Mouse (Mus musculus): ENCODE data around the gene Tmf1. TPM values are rescaled to one million over a fixed set of nuclear protein-coding genes. Genes with fewer than 3 reads are reported as not detected.

The Tmf1 gene
- polyA plus RNA-seq, 1 experiment from 2014 or later, result 44.5 TPM

DNA sequence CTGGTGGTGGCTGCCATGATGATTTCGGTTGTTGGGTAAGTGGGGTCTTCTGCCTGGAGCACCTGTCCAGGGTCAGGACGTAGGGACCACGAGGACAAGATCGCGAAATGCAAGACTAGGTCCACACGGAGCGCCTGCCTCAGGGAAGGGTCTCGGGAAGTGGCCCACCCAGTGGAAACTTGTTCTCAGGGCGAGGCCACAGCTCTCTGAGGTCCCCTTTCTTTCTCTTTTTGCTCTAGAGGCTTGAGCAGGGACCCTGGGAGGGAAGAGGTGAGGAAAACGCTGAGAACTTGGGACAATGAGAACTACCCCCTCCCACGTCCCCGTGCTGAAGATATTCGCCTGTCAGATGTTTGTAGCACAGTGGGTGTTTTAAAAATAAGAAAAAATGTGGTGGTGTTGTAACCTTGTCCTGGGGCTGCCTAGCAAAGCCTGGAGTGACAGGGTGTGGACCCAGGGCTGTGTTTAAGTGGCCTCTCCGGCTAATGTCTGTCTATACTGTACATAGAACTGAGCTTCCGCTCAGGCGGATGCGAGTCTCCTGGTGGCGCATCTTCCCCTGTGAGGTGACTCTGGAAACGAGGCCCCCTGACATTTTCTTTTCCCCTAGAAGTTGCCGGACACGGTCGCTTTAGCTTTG, 32.2 kb upstream of the Tmf1 start:
- Histone ChIP-seq H3K9ac (peak overlapping the region; percentile 89), H3K4me3 (peak overlapping the region; percentile 75), H3K9me3 (no peaks in the 10 kb centered on the region), H3K36me3 (peaks cover 10% of the 10 kb centered on the region), H3K4me2 (peak overlapping the region; percentile 73), H3K27ac (peak overlapping the region; percentile 82), H3K4me1 (replicated peaks) (peaks cover 31% of the 10 kb centered on the region), H3K27me3 (no peaks in the 10 kb centered on the region)
- ATAC-seq (ENCODE audit: low FRiP score), result peak; percentile 67
- 4% methylated on average over 22 of the region's 22 CpGs for WGBS

DNA sequence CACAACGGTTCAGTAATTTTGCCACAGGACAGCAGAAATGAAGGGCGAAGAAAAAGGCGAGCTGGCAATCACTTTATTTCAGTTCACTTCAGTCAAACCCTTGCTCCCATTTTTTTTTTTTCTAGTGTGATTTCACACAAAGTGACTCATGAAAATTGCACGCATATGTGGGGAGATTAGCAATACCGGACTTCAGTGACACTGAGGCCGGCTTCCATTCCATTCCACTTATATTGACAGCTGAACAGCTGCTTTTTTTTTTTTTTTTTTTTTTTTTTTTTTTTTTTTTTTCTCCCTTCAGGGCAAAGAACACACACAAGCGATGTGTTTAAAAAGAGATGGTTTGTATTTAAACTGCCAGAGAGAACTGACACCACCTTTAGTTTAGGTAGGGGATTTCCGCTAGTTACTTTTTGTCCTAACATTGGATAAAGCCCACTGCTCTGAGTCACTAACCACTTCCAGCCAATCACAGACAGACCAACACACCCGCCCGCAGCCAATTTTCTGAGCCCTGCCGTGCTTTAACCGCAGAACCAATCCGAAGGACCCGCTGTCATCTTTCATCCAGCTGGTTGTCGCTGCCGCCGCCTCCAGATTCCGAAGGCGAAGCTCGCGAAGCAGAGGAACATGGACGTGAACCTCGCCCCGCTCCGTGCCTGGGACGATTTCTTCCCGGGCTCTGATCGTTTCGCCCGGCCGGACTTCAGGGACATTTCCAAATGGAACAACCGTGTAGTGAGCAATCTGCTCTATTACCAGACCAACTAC, 31.5 kb upstream of the Tmf1 start, which contains the start of gene Arl6ip5:
Gene Arl6ip5 (plus strand): TSS at position 499 of the 771 bp plus-strand sequence.
- peak; percentile 75 for ATAC-seq (ENCODE audit: low FRiP score)
- Histone ChIP-seq H3K9ac (peak within 1 kb of the TSS; percentile 89), H3K9me3 (no peaks in the 10 kb centered on the region), H3K27me3 (no peaks in the 10 kb centered on the region), H3K4me1 (replicated peaks) (peaks cover 31% of the 10 kb centered on the region), H3K27ac (peak within 1 kb of the TSS; percentile 82), H3K4me2 (peak within 1 kb of the TSS; percentile 73), H3K36me3 (peaks cover 10% of the 10 kb centered on the region), H3K4me3 (peak within 1 kb of the TSS; percentile 75)
- 11% methylated on average over 32 of the region's 32 CpGs for WGBS

DNA sequence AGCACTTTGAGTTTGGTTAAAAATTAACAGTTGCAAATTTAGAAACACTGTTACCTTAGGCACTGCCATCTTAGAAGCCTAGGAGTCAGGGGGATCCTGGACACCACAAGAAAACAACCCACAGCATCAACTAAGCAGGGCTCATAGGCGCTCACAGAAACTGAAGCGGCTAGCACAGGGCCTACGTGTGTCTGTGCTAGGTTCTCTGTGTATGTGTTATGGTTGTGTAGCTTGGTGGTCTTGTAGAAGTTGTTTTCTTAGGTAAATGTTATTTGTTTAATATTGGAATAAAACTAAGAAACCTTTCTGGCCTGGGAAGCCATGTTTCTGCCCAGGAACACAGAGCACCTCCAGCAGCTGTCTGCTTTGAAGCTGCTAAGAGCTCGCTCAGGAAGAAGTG, 30.8 kb upstream of the Tmf1 start:
- Histone ChIP-seq H3K4me2 (no peak overlapping the region), H3K27me3 (no peaks in the 10 kb centered on the region), H3K4me1 (replicated peaks) (peaks cover 32% of the 10 kb centered on the region), H3K9me3 (no peaks in the 10 kb centered on the region), H3K4me3 (no peak overlapping the region), H3K36me3 (peaks cover 5% of the 10 kb centered on the region), H3K9ac (no peak overlapping the region), H3K27ac (no peak overlapping the region)
- 82% methylated on average over 4 of the region's 4 CpGs for WGBS
- ATAC-seq (ENCODE audit: low FRiP score), result no peak

DNA sequence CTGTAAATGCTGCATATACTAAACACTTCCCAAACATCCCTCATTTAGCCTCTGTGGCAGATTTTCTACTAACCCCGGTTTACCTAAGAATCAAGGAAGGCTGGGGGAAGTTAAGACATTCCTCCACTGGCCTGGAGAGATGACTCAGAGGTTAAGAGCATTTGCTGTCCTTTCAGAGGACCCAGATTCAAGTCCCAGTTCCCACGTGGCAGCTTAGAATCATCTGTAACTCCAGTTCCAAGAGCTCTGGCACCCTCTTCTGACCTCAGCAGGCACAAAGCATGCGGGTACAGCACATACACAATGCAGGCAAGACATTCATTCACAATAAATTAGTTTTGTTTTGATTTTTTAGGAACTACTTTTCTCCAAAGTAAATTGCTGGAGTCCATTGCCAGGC, 30.3 kb upstream of the Tmf1 start:
- ATAC-seq (ENCODE audit: low FRiP score), result no peak
- Histone ChIP-seq H3K9ac (no peak overlapping the region), H3K4me2 (no peak overlapping the region), H3K36me3 (no peaks in the 10 kb centered on the region), H3K4me1 (replicated peaks) (peaks cover 36% of the 10 kb centered on the region), H3K9me3 (no peaks in the 10 kb centered on the region), H3K27ac (no peak overlapping the region), H3K4me3 (no peak overlapping the region), H3K27me3 (no peaks in the 10 kb centered on the region)
- 44% methylated on average over 3 of the region's 3 CpGs for WGBS

DNA sequence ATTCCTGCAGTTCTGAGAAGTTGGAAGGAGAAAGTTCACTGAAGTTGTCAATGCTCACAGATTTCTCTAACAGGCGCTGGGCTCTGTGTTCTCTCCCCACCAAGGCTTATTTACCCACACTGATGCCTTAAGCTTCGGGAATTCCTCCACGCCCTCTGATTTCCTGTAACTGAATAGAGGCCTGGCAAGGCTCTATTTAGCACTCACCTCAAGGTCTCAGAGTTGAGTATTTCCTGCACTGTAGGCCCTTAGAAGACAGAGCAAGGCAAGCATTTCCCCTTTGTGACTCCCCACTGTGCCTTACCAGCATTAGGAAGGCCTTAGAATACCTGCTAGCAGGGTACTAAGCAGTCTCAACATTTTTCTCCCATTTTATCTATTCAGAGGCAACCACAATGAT, 29.5 kb upstream of the Tmf1 start:
- Histone ChIP-seq H3K9ac (no peak overlapping the region), H3K9me3 (no peaks in the 10 kb centered on the region), H3K4me3 (no peak overlapping the region), H3K4me2 (no peak overlapping the region), H3K36me3 (no peaks in the 10 kb centered on the region), H3K27me3 (no peaks in the 10 kb centered on the region), H3K27ac (no peak overlapping the region), H3K4me1 (replicated peaks) (peaks cover 33% of the 10 kb centered on the region)
- 42% methylated on average over 3 of the region's 3 CpGs for WGBS
- no peak for ATAC-seq (ENCODE audit: low FRiP score)

DNA sequence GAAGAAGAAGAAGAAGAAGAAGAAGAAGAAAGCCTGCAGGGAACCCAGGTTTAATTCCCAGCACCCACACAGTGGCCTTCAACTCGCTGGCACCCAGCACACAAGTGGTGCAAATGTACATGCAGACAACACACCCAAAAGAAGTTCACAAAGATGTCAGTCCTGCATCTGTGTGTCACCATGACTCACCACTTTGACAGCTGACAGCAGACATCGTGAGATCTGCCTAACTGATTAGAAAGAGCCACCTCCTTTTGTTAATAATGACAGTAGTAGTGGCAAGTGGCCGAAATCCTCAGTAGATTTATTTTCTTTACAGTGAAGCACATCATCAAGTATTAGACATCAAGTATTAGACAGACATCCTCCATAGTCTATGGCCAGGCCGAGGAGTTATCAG, 28.2 kb upstream of the Tmf1 start:
- Histone ChIP-seq H3K4me1 (replicated peaks) (peaks cover 28% of the 10 kb centered on the region), H3K36me3 (no peaks in the 10 kb centered on the region), H3K4me3 (no peak overlapping the region), H3K9me3 (no peaks in the 10 kb centered on the region), H3K27me3 (no peaks in the 10 kb centered on the region), H3K9ac (no peak overlapping the region), H3K4me2 (no peak overlapping the region), H3K27ac (no peak overlapping the region)
- WGBS, result 79% methylated on average over 4 of the region's 4 CpGs
- no peak for ATAC-seq (ENCODE audit: low FRiP score)

DNA sequence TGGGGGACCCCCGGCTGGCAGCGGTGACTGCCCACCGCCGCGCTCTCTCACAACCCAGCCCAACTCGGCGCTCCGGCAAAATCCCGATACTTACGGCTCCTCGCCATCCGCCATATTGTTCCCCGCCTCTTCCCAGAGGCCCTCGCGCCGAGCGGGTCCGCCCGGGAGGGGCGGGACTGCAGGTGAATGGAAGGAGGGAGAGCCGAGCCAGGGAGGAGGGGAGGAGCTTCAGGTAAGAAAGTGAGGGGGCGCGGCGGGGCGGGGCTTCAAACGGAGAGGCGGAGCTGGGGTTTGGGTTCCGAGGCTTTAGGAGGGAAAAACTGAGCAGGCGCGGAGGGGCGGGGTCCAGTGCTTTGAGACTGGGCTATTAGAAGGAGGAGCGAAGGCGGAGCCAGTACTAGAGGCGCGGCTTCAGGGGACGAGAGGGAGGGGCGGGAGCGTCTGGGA, 26.5 kb upstream of the Tmf1 start, which contains the start of gene Uba3:
Gene Uba3 (minus strand): TSS at position 209 of the 447 bp plus-strand sequence.
- Histone ChIP-seq H3K9me3 (no peaks in the 10 kb centered on the region), H3K36me3 (no peaks in the 10 kb centered on the region), H3K4me3 (peak within 1 kb of the TSS; percentile 92), H3K4me2 (peak within 1 kb of the TSS; percentile 60), H3K4me1 (replicated peaks) (peaks cover 19% of the 10 kb centered on the region), H3K27ac (peak within 1 kb of the TSS; percentile 90), H3K9ac (peak within 1 kb of the TSS; percentile 98), H3K27me3 (no peaks in the 10 kb centered on the region)
- ATAC-seq (ENCODE audit: low FRiP score), result peak; percentile 98
- WGBS, result 1% methylated on average over 38 of the region's 38 CpGs

DNA sequence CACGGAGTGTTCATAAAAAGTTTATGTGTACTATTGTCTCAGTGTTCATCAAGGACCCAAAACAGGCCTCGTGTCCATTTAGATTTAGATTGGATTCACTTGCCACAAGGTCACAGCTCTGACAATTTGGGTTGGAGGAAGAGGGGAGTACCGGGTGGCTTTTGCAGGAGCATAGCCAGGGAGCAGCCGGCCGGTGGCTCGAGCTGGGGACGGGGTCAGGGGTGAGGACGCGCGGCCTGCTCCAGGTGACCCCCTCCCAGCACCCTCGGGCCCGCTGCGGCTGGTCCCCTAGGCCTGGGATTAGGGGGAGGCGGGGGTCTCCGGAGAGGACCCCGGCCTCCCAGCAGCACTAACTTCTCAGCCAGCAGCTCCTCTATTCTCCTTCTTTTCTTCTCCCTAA, 26.0 kb upstream of the Tmf1 start:
- peak; percentile 67 for ATAC-seq (ENCODE audit: low FRiP score)
- Histone ChIP-seq H3K27ac (peak overlapping the region; percentile 90), H3K4me3 (peak overlapping the region; percentile 92), H3K36me3 (no peaks in the 10 kb centered on the region), H3K4me1 (replicated peaks) (peaks cover 17% of the 10 kb centered on the region), H3K9me3 (no peaks in the 10 kb centered on the region), H3K9ac (peak overlapping the region; percentile 98), H3K27me3 (no peaks in the 10 kb centered on the region), H3K4me2 (peak overlapping the region; percentile 60)
- under 1% methylated on average over 16 of the region's 16 CpGs for WGBS

DNA sequence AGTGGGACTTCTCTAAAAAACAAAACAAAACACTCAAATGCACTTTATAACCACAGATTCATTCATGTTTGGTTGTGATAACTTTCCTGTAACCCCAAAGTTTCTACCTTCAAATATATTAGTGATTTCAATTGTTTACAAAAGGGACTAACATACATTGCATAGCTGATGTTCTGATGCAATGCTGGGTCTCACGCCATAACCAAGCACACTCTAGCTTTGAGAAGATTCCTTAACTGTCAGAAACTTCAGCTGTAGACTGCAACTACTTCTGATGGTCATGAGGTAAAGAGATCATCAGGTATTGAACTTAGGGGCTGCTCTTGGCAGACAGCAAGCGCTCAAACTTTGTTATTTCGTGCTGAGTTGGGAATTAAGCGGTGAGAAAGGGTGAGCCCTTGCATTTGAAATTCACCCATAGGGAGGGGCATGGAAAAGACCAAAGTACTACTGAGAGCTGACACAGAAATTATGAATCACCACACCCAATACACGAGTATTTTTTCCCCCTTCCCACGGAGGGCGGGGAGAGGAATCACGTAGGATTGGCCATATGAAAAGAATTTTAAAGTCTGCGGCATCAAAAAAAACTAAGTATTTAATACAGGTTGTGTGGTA, 25.4 kb upstream of the Tmf1 start:
- WGBS, result 17% methylated on average over 9 of the region's 9 CpGs
- H3K9ac ChIP-seq, result peak overlapping the region; percentile 98
- H3K27ac ChIP-seq, result no peak overlapping the region
- ATAC-seq (ENCODE audit: low FRiP score), result no peak
- no peaks in the 10 kb centered on the region for H3K27me3 ChIP-seq
- H3K9me3 ChIP-seq, result no peaks in the 10 kb centered on the region
- H3K36me3 ChIP-seq, result no peaks in the 10 kb centered on the region
- H3K4me3 ChIP-seq, result peak overlapping the region; percentile 92
- peaks cover 16% of the 10 kb centered on the region for H3K4me1 ChIP-seq (replicated peaks)
- peak overlapping the region; percentile 60 for H3K4me2 ChIP-seq

DNA sequence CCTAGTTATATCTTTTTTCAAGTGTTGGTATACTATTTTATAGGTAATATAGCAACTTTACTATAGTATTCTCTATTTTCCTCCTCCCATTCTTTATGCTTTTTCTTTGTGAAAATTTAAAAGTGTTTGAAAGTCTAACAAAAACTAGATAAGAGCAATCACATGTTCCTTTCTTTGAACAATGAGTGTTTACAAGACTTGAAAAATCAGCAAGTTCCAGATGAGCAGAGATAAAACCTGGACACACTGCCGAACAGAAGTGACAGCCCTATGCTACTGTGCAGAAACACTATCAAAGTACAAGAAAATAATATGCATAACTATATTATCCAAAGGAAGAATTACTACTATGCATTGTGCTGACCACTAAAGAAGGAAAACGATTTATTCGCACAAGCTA, 23.6 kb upstream of the Tmf1 start:
- Histone ChIP-seq H3K9me3 (no peaks in the 10 kb centered on the region), H3K4me1 (replicated peaks) (peaks cover 16% of the 10 kb centered on the region), H3K9ac (no peak overlapping the region), H3K27me3 (no peaks in the 10 kb centered on the region), H3K4me3 (no peak overlapping the region), H3K27ac (no peak overlapping the region), H3K4me2 (no peak overlapping the region), H3K36me3 (peaks cover 9% of the 10 kb centered on the region)
- 87% methylated on average over 3 of the region's 3 CpGs for WGBS
- no peak for ATAC-seq (ENCODE audit: low FRiP score)

DNA sequence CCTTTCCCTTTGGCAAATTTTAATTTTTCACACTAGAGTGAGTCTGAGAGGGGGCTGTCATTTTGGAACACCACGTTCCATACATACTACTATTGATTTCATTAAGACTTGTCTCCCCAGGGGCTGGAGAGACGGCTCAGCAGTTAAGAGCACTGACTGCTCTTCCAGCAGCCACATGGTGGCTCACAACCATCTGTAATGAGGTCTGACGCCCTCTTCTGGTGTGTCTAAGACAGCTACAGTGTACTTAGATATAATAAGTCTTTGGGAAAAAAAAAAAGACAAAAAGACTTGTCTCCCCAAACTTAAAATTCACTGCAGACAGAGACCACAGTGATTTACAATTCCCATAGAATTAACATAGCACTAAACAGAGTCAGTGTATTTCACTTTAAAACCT, 21.5 kb upstream of the Tmf1 start:
- Histone ChIP-seq H3K36me3 (peaks cover 29% of the 10 kb centered on the region), H3K4me3 (no peak overlapping the region), H3K27ac (no peak overlapping the region), H3K27me3 (no peaks in the 10 kb centered on the region), H3K4me2 (no peak overlapping the region), H3K9me3 (no peaks in the 10 kb centered on the region), H3K4me1 (replicated peaks) (peaks cover 16% of the 10 kb centered on the region), H3K9ac (no peak overlapping the region)
- 53% methylated on average over 3 of the region's 3 CpGs for WGBS
- ATAC-seq (ENCODE audit: low FRiP score), result no peak

DNA sequence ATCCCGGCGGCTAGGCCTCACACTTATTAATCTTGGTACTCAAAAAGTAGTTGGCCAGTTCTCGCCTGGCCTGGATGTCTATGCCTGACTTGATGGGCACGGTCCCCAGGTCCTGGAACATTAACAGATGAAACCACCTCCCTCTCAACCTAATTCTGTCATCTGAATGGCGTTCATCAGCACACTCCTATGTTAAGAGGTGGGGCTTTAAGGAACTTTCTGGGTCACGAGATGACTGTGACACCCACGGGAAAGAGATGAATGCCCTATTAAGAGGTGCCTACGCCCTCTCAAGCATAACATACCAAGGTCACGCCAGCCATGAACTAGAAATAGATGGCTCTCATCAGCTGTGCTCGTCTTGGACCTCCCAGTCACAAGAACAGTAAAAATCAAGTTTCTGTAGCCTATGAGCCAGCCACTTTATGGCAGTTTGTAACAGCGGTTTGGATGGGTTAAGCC, 476 bp upstream of the Tmf1 start:
- peak overlapping the region; percentile 60 for H3K4me2 ChIP-seq
- H3K9ac ChIP-seq, result peak overlapping the region; percentile 94
- no peaks in the 10 kb centered on the region for H3K9me3 ChIP-seq
- H3K4me3 ChIP-seq, result peak overlapping the region; percentile 93
- peak overlapping the region; percentile 91 for H3K27ac ChIP-seq
- H3K27me3 ChIP-seq, result no peaks in the 10 kb centered on the region
- 9% methylated on average over 11 of the region's 11 CpGs for WGBS
- peaks cover 24% of the 10 kb centered on the region for H3K4me1 ChIP-seq (replicated peaks)
- peaks cover 25% of the 10 kb centered on the region for H3K36me3 ChIP-seq
- peak; percentile 72 for ATAC-seq (ENCODE audit: low FRiP score)

Data from hindbrain, embryonic 13.5 days (tissue).